Mouse (Mus musculus) E14TG2a.4 (cell line): ENCODE data around the gene Cyp4x1.

ENCODE experiments used
- CTCF ChIP-seq: conservative IDR thresholded peaks from 2 replicates; pipeline ENCODE4 v1.5.1; 2014; ENCODE audit warnings: low read length
- NANOG ChIP-seq: IDR thresholded peaks from 2 replicates; pipeline ENCODE4 v1.6.1; 2014; ENCODE audit warnings: borderline replicate concordance, low read length, mixed read lengths

DNA sequence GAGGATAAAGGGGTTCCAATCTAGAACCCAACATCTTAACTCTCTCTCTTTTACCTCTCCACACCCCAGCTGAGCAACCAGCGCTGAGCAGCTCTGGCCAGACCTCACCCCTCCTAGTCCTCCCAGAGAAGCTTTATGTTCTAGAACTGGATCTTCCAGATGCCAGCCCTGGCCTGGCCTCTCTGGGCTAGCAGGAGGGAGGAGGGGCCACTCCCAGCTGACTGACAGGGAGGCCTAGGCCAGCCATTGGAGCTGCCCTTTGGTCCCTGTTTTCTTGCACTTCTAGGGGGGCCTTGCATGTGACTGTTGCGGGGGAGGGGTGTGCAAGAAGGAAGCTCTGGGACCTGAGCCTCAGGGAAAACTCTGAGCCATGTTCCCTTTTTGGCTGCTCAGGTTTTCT is 43.5 kb downstream of the Cyp4x1 start:
- no peak for TF ChIP-seq CTCF
- no peak for TF ChIP-seq NANOG
